ENCODE assay signal across 16 mouse cellular contexts in the genomic region with DNA sequence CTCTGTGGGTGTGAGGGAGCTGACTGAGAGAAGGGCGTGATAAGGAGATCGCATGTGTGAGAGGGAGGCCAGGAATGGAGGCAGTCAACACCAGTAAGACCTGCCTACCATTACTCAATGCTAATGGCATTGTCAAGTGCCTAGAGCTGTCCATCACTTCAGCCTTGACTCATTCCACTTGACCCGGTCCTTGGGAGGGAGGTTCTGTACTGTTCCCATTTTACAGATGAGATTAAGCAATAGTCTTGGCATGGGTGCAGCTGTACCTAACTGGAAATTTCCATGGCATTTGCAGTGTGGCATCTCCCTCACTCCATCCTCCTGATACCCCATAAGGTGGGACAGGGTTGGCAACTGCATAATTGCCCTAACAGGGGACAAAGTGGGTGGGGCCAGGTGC.
"Had no signal": no experiment of that assay in that cellular context is flagged by ENCODE, and none has a peak within 500 bp of the region (broad histone marks: within the 10 kb centered on the region; RNA-seq: fewer than 3 reads in every experiment).

No protein-coding gene starts in this region.

- H3K9me3 ChIP-seq: liver, embryonic 13.5 days had no signal

- H3K4me3 ChIP-seq: kidney, embryonic 15.5 days; left cerebral cortex, adult 2 months; liver, embryonic 13.5 days; midbrain, embryonic 12.5 days; myocyte; neural tube, embryonic 13.5 days had no signal

- H3K4me1 ChIP-seq: liver, embryonic 13.5 days had no signal

- H3K36me3 ChIP-seq: kidney, embryonic 15.5 days; liver, embryonic 13.5 days; midbrain, embryonic 12.5 days; neural tube, embryonic 13.5 days had no signal

- DNase-seq: kidney, adult 8-10 months; kidney, postnatal 10 days; kidney, postnatal 36 days; layer of hippocampus, postnatal 36 days; liver, embryonic 13.5 days; lung, adult 2 months; lung, postnatal 14 days; lung, postnatal 4 days; thymus, adult 2 months; thymus, postnatal 14 days; thymus, postnatal 4 days had no signal

- H3K27ac ChIP-seq: kidney, embryonic 15.5 days; left cerebral cortex, adult 2 months; liver, embryonic 13.5 days had no signal

- H3K9ac ChIP-seq: kidney, embryonic 15.5 days; liver, embryonic 13.5 days; midbrain, embryonic 12.5 days; neural tube, embryonic 13.5 days had no signal

- H3K4me2 ChIP-seq: kidney, embryonic 15.5 days; liver, embryonic 13.5 days; midbrain, embryonic 12.5 days; neural tube, embryonic 13.5 days had no signal

- H3K27me3 ChIP-seq: kidney, embryonic 15.5 days had no signal
